Mouse (Mus musculus) v-Abl transformed pro-B cells (cell line): ENCODE results near the gene Dact2.

Source experiments
- in situ Hi-C, 2 experiments: fragments of 400-800 bp; cut with MboI; formaldehyde crosslinking; loops; one replicate each; pipeline ENCODE4 v1.15.1; 2025; ENCODE audit not compliant: unreplicated experiment in 2 of 2

Dact2 gene

GRCm38 (mm10) chr17:14177018-14177417, 27.1 kb downstream of the Dact2 start:
- in situ Hi-C loops, result no loop called here

- in situ Hi-C loops, result no loop called here
Observed at GRCm38 (mm10) chr17:14175704-14176103, 28.4 kb downstream of the Dact2 start.

- in situ Hi-C loops, result no loop called here
Observed at GRCm38 (mm10) chr17:14175019-14175418, 29.1 kb downstream of the Dact2 start.

- in situ Hi-C loops, result no loop called here
Observed at GRCm38 (mm10) chr17:14174401-14174800, 29.7 kb downstream of the Dact2 start.

GRCm38 (mm10) chr17:14173459-14173858, 30.6 kb downstream of the Dact2 start:
- in situ Hi-C loops, result no loop called here

GRCm38 (mm10) chr17:14172731-14173130, 31.4 kb downstream of the Dact2 start:
- in situ Hi-C loops, result no loop called here

GRCm38 (mm10) chr17:14172184-14172583, 31.9 kb downstream of the Dact2 start:
- in situ Hi-C loops, result no loop called here

- in situ Hi-C loops, result no loop called here
Observed at GRCm38 (mm10) chr17:14170961-14171479, 33.1 kb downstream of the Dact2 start.

GRCm38 (mm10) chr17:14169431-14169830, 34.7 kb downstream of the Dact2 start:
- in situ Hi-C loops, result no loop called here

GRCm38 (mm10) chr17:14167594-14167993, 36.5 kb downstream of the Dact2 start:
- in situ Hi-C loops, result no loop called here

GRCm38 (mm10) chr17:14166746-14167432, 37.2 kb downstream of the Dact2 start:
- in situ Hi-C loops, result no loop called here

GRCm38 (mm10) chr17:14165934-14166610, 38.0 kb downstream of the Dact2 start:
- in situ Hi-C loops, result no loop called here

GRCm38 (mm10) chr17:14165332-14165876, 38.7 kb downstream of the Dact2 start:
- in situ Hi-C loops, result no loop called here

- in situ Hi-C loops, result no loop called here
Observed at GRCm38 (mm10) chr17:14160846-14161245, 43.3 kb downstream of the Dact2 start.

GRCm38 (mm10) chr17:14157779-14158195, 46.3 kb downstream of the Dact2 start:
- in situ Hi-C loops, result no loop called here
